Mouse (Mus musculus): Measurements from ENCODE around the gene Gin1. TPM values are rescaled to one million over a fixed set of nuclear protein-coding genes. Genes with fewer than 3 reads are reported as not detected.

Gin1 gene
- total and polyA plus RNA-seq, 3 experiments, result 13.6 to 20.6 TPM; not detected in 1

- H3K27ac ChIP-seq (ENCODE audit: control insufficient read depth, low read depth, low read length), result no peak overlapping the region
- no peaks in the 10 kb centered on the region for H3K79me2 ChIP-seq (ENCODE audit: control insufficient read depth, insufficient read depth, low read length, poor library complexity)
- no peaks in the 10 kb centered on the region for H3K4me1 ChIP-seq (ENCODE audit: control insufficient read depth in 1 of 2, insufficient read depth in 2 of 2, low read length in 2 of 2)
- TF ChIP-seq ZMIZ1 (IDR thresholded peaks at IDR 0.05; ENCODE audit: low read depth, low read length), result no peak
- peak; percentile 94 for TF ChIP-seq ZC3H11A (IDR thresholded peaks at IDR 0.05; ENCODE audit: low read depth, low read length)
- no peak for TF ChIP-seq NRF1 (IDR thresholded peaks at IDR 0.05; ENCODE audit: insufficient read depth, low read depth, low read length, poor library complexity, severe bottlenecking)
- no peak for TF ChIP-seq UBTF (IDR thresholded peaks at IDR 0.05; ENCODE audit: borderline replicate concordance, insufficient read depth, low read depth, low read length)
- no peak for TF ChIP-seq POLR2AphosphoS2 (IDR thresholded peaks at IDR 0.05; ENCODE audit: low read length)
- peak; percentile 87 for TF ChIP-seq SMC3 (IDR thresholded peaks at IDR 0.05; ENCODE audit: low read depth, low read length)
- peak; percentile 98 for TF ChIP-seq RAD21 (IDR thresholded peaks at IDR 0.05; ENCODE audit: low read depth, low read length)
- TF ChIP-seq CTCF (IDR thresholded peaks at IDR 0.05 in 2 of 3, conservative IDR thresholded peaks at IDR 0.05 in 1 of 3; ENCODE audit: control insufficient read depth in 1 of 3, insufficient read depth in 1 of 3, low read depth in 2 of 3, low read length in 3 of 3, poor library complexity in 1 of 3, severe bottlenecking in 1 of 3), result peak; percentile 23 to 79 (median 35); a peak in 4 of 6 replicates
- no peak overlapping the region for H3K9ac ChIP-seq (ENCODE audit: control insufficient read depth, low read depth, low read length, poor library complexity, severe bottlenecking)
- no peaks in the 10 kb centered on the region for H3K9me3 ChIP-seq (replicated peaks; ENCODE audit: insufficient read depth, low read length)
- no peaks in the 10 kb centered on the region for H3K36me3 ChIP-seq (ENCODE audit: control insufficient read depth in 1 of 2, insufficient read depth in 2 of 2, low read length in 2 of 2)
- peak; percentile 68 for DNase-seq (ENCODE audit: low read depth, low spot score)
- H3K4me3 ChIP-seq (ENCODE audit: control insufficient read depth in 1 of 2, insufficient read depth in 1 of 2, low read depth in 2 of 2, low read length in 2 of 2), result no peak overlapping the region
- H3K27me3 ChIP-seq (ENCODE audit: control insufficient read depth in 1 of 2, insufficient read depth in 2 of 2, low read length in 2 of 2), result no peaks in the 10 kb centered on the region
These were observed 39.4 kb downstream of the Gin1 start for GRCm38 (mm10) chr1:97809255-97809912.

- H3K9ac ChIP-seq (ENCODE audit: control insufficient read depth, low read depth, low read length, poor library complexity, severe bottlenecking), result no peak overlapping the region
- H3K27me3 ChIP-seq (ENCODE audit: control insufficient read depth in 1 of 2, insufficient read depth in 2 of 2, low read length in 2 of 2), result no peaks in the 10 kb centered on the region; a peak in 1 of 4 replicates
- H3K79me2 ChIP-seq (ENCODE audit: control insufficient read depth, insufficient read depth, low read length, poor library complexity), result no peaks in the 10 kb centered on the region
- H3K4me3 ChIP-seq (ENCODE audit: control insufficient read depth in 1 of 2, insufficient read depth in 1 of 2, low read depth in 2 of 2, low read length in 2 of 2), result no peak overlapping the region
- no peaks in the 10 kb centered on the region for H3K9me3 ChIP-seq (replicated peaks; ENCODE audit: insufficient read depth, low read length)
- TF ChIP-seq ZMIZ1 (IDR thresholded peaks at IDR 0.05; ENCODE audit: low read depth, low read length) (no peak), CTCF (IDR thresholded peaks at IDR 0.05 in 2 of 3, conservative IDR thresholded peaks at IDR 0.05 in 1 of 3; ENCODE audit: control insufficient read depth in 1 of 3, insufficient read depth in 1 of 3, low read depth in 2 of 3, low read length in 3 of 3, poor library complexity in 1 of 3, severe bottlenecking in 1 of 3) (no peak), ZKSCAN1 (IDR thresholded peaks at IDR 0.05; ENCODE audit: low read depth, low read length) (no peak), SIN3A (IDR thresholded peaks at IDR 0.05; ENCODE audit: low read length) (no peak), ELF1 (IDR thresholded peaks at IDR 0.05; ENCODE audit: low read depth, low read length) (no peak), MAFK (IDR thresholded peaks at IDR 0.05; ENCODE audit: borderline replicate concordance, low read depth, low read length) (no peak), MAX (IDR thresholded peaks at IDR 0.05; ENCODE audit: low read length) (no peak), CHD1 (IDR thresholded peaks at IDR 0.05; ENCODE audit: low read depth, low read length) (no peak), TAL1 (IDR thresholded peaks at IDR 0.05; ENCODE audit: low read length) (no peak), ZC3H11A (IDR thresholded peaks at IDR 0.05; ENCODE audit: low read depth, low read length) (no peak), MAZ (IDR thresholded peaks at IDR 0.05; ENCODE audit: low read depth, low read length) (no peak), MYB (IDR thresholded peaks at IDR 0.05; ENCODE audit: low read depth, low read length) (no peak), RCOR1 (IDR thresholded peaks at IDR 0.05; ENCODE audit: low read depth, low read length) (no peak), POLR2AphosphoS5 (IDR thresholded peaks at IDR 0.05; ENCODE audit: borderline replicate concordance, low read depth, low read length) (no peak), EP300 (IDR thresholded peaks at IDR 0.05; ENCODE audit: low read depth in 1 of 2, low read length in 2 of 2) (no peak), POLR2AphosphoS2 (IDR thresholded peaks at IDR 0.05; ENCODE audit: low read length) (no peak), GATA1 (IDR thresholded peaks at IDR 0.05; ENCODE audit: low read depth, low read length) (no peak)
- H3K4me1 ChIP-seq (ENCODE audit: control insufficient read depth in 1 of 2, insufficient read depth in 2 of 2, low read length in 2 of 2), result no peaks in the 10 kb centered on the region
- no peaks in the 10 kb centered on the region for H3K36me3 ChIP-seq (ENCODE audit: control insufficient read depth in 1 of 2, insufficient read depth in 2 of 2, low read length in 2 of 2)
- DNase-seq (ENCODE audit: low read depth, low spot score), result no peak
- no peak overlapping the region for H3K27ac ChIP-seq (ENCODE audit: control insufficient read depth, low read depth, low read length)
These were observed 51.3 kb downstream of the Gin1 start for GRCm38 (mm10) chr1:97821282-97821681.
